Mouse (Mus musculus) common myeloid progenitor, adult 5-6 weeks (primary cell): ENCODE results near the gene H6pd. TPM values are rescaled to one million over a fixed set of nuclear protein-coding genes. Genes with fewer than 3 reads are reported as not detected.
"Not testable (repeated sequence)": the region's sequence is repeated elsewhere in the genome, so short reads cannot be mapped to it uniquely, and the experiment has no call there.

Experiments
- ATAC-seq: replicated peaks from 2 replicates; pipeline ENCODE4 v1.8.0; 2016; ENCODE audit warnings: low read depth, mild to moderate bottlenecking, moderate TSS enrichment, inconsistent platforms; ENCODE audit not compliant: poor library complexity, severe bottlenecking
- total RNA-seq: library from RNA; stranded (forward); fragments of 200-1000, 187-1606 nt; gene quantifications from 2 replicates; pipeline ENCODE4 v1.2.3, GENCODE M21; 2017

H6pd gene
- 15.2 and 19.5 TPM in 2 replicates for total RNA-seq

- ATAC-seq, result peak; percentile 74
Observed at GRCm38 (mm10) chr4:150008853-150009586, at the start of gene H6pd. H6pd (minus strand) TSS chr4:150009023.

GRCm38 (mm10) chr4:150057722-150058121 lies 48.9 kb upstream of the H6pd start:
- no peak for ATAC-seq

GRCm38 (mm10) chr4:150056171-150056570 lies 47.3 kb upstream of the H6pd start:
- no peak for ATAC-seq

GRCm38 (mm10) chr4:150052380-150052779 lies 43.6 kb upstream of the H6pd start:
- ATAC-seq, result no peak

- no peak for ATAC-seq
Observed at GRCm38 (mm10) chr4:150051514-150051913, 42.7 kb upstream of the H6pd start.

GRCm38 (mm10) chr4:150049564-150050226 lies 40.9 kb upstream of the H6pd start:
- ATAC-seq, result no peak

- no peak for ATAC-seq
Observed at GRCm38 (mm10) chr4:150049157-150049513, 40.3 kb upstream of the H6pd start.

- peak; percentile 45 for ATAC-seq
Observed at GRCm38 (mm10) chr4:150048478-150049156, 39.8 kb upstream of the H6pd start.

- ATAC-seq, result peak; percentile 77
Observed at GRCm38 (mm10) chr4:150048038-150048437, 39.2 kb upstream of the H6pd start.

- ATAC-seq, result no peak
Observed at GRCm38 (mm10) chr4:150043591-150043990, 34.8 kb upstream of the H6pd start.

- no peak for ATAC-seq
Observed at GRCm38 (mm10) chr4:150041346-150042110, 32.7 kb upstream of the H6pd start.

GRCm38 (mm10) chr4:150040856-150041255 lies 32.0 kb upstream of the H6pd start:
- ATAC-seq, result not testable (repeated sequence)

GRCm38 (mm10) chr4:150040003-150040581 lies 31.3 kb upstream of the H6pd start:
- no peak for ATAC-seq

- no peak for ATAC-seq
Observed at GRCm38 (mm10) chr4:150038533-150038932, 29.7 kb upstream of the H6pd start.

- no peak for ATAC-seq
Observed at GRCm38 (mm10) chr4:150036094-150036493, 27.3 kb upstream of the H6pd start.

- peak; percentile 79 for ATAC-seq
Observed at GRCm38 (mm10) chr4:150035280-150035679, 26.5 kb upstream of the H6pd start.

- ATAC-seq, result no peak
Observed at GRCm38 (mm10) chr4:150033261-150033671, 24.4 kb upstream of the H6pd start.

- ATAC-seq, result no peak
Observed at GRCm38 (mm10) chr4:150031234-150031890, 22.5 kb upstream of the H6pd start.

- ATAC-seq, result peak; percentile 44
Observed at GRCm38 (mm10) chr4:150030449-150031233, 21.8 kb upstream of the H6pd start.
